Mouse (Mus musculus) heart, adult 9 months (tissue): ENCODE results near the gene Ptprk.

ENCODE experiments used
- DNase-seq, 2 experiments: peaks; one replicate each; pipeline ENCODE4 v3.0.0; 2022; ENCODE audit warnings: low spot score in 2 of 2

Ptprk gene

GRCm38 (mm10) chr10:28523992-28524735 is 449.5 kb downstream of the Ptprk start:
- DNase-seq: peak in 1 of 2 experiments; percentile 12

DNA sequence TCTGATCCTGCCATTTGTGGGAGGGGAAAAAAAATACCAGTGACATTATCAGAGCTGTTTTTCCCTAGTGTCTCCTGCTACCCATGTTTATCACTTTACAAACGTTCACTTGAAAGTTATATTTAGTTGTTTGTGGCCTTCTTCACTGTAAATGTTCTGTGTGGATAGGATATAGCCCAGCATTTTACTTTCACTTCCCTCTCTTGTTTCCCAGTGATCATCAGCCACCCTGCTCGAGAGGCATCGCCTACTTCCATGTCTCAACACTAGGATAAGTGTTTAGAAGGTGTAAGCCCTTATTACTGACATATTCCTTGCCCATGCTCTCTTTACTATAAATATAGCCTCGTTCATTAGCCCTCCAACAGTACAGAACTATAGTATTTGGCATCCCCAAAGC is 466.0 kb downstream of the Ptprk start:
- DNase-seq: no peak

GRCm38 (mm10) chr10:28542754-28543153 is 468.1 kb downstream of the Ptprk start:
- DNase-seq: no peak

- DNase-seq: no peak
Measured at GRCm38 (mm10) chr10:28550549-28550948, 475.9 kb downstream of the Ptprk start.

GRCm38 (mm10) chr10:28552068-28552467 is 477.4 kb downstream of the Ptprk start:
- DNase-seq: no peak

DNA sequence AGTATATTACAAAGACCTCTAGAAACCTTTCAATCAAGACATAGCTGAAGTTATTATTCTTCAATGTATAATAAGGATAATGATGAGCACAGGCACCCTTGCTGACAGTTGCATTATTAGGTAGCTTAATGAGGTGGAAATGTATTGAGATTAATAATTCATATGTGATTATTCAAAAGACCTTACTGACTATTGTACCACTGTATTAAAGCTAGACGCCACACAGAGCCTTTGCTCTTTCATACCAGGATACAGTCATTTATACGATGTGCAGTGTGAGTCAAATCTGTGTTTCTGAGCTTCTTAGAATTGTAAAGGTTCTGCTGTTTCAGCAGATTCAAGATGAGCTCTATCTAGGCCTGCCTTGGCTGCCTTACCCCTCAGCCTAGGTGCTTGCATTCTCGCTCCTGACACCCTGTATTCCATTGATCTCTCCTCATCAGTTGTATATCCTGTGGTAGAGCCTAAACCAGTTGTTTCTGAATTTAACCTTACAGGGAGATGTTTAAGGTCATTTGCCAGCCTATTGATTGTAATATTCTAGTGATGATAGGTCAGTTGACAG is 489.6 kb downstream of the Ptprk start:
- DNase-seq: no peak

DNA sequence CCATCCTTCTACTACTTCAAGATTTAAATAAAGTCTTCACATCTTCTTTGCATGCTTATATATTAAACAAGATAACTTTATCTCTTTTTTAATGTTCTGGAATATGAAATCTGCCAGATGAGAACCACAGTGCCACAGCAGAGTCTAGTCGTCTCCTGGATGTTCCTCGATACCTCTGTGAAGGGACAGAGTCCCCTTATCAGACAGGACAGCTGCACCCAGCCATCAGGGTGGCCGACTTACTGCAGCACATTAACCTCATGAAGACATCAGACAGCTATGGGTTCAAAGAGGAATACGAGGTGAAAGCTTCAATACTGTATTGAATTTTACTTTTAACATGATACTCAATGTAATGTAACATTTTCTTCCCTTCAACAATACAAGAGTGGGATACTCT is 491.8 kb downstream of the Ptprk start:
- no peak for DNase-seq

- no peak for DNase-seq
Measured at GRCm38 (mm10) chr10:28566828-28567227, 492.2 kb downstream of the Ptprk start.

- DNase-seq: no peak
Measured at GRCm38 (mm10) chr10:28567441-28567840, 492.8 kb downstream of the Ptprk start.

DNA sequence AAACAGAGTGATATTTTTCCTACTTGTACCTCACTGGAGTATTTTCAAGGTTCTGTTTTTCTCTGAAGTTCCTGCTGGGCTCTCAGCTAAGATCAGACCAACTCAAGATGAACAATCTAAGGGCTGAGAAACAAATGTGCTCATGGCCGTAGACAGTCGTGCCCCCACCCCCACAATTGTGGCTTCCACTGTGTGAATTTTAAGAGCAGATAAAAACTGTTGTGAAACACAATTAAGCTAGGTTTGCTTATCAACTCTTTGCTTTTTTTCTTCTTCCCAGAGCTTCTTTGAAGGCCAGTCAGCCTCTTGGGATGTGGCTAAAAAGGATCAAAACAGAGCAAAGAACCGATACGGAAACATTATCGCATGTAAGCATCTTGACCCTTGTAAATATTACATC is 493.4 kb downstream of the Ptprk start:
- no peak for DNase-seq

- DNase-seq: no peak
Measured at GRCm38 (mm10) chr10:28579596-28579995, 505.0 kb downstream of the Ptprk start.

GRCm38 (mm10) chr10:28586565-28587138 is 512.0 kb downstream of the Ptprk start:
- no peak for DNase-seq

GRCm38 (mm10) chr10:28588401-28588800 is 513.8 kb downstream of the Ptprk start:
- no peak for DNase-seq

- no peak for DNase-seq
Measured at GRCm38 (mm10) chr10:28590822-28591221, 516.2 kb downstream of the Ptprk start.

- DNase-seq: no peak
Measured at GRCm38 (mm10) chr10:28593566-28594292, 519.1 kb downstream of the Ptprk start.

- no peak for DNase-seq
Measured at GRCm38 (mm10) chr10:28596897-28597296, 522.3 kb downstream of the Ptprk start.

GRCm38 (mm10) chr10:28609136-28609535 is 534.5 kb downstream of the Ptprk start:
- no peak for DNase-seq

DNA sequence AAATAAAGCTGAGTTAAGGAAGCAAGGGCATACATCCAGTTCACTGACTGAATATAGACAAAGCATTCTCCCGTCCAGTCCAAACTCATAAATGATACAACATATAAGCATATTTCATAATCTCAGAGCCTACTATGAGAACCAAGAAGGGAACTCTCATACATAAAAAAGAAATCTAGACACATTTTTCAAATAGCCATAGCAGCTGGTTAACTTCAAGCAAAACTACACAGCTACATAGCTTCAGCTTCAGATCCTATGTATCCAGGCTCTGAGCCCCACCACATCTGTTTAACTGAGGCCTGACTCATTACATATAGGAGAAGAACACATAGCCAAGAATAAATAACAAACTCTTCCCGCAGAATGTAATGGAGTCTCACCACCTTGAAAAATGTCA is 539.8 kb downstream of the Ptprk start:
- no peak for DNase-seq

DNA sequence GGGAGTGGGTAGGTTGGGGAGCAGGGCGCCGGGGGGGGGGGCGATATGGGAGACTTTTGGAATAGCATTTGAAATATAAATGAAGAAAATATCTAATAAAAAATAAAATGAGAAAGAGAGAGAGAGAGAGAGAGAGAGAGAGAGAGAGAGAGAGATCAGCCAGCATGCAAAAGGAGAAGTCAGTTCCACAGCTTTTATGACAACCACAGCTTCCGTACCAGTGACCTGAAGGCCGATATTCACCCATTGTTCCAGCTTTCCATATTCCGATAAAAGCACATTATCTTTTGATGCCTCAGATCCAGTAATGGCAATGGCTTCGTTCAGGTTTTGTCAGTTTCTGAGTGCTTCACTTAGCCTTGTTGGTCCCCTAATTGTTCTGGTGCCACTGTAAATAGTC is 542.6 kb downstream of the Ptprk start:
- DNase-seq: no peak

DNA sequence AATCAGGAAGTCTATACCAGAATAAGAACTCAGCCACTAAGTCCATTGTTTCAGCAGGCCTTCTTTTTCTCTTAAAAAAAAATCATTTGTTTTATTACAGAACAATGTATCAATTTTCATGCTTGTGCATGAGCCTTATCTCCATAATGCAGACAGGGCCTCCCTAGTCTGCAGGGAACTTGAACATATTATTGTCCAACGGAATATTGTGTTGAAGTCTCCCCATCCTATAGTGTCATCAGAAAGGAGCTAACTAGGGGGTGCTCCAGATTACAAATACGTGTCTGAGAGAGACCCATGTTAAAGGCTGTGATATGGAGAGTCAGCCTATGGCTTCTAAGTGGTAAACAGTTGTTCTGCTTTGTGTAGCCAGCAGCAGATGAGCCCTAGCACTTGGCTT is 543.4 kb downstream of the Ptprk start:
- no peak for DNase-seq

GRCm38 (mm10) chr10:28619415-28619814 is 544.8 kb downstream of the Ptprk start:
- no peak for DNase-seq

- no peak for DNase-seq
Measured at GRCm38 (mm10) chr10:28636096-28636495, 561.5 kb downstream of the Ptprk start.

DNA sequence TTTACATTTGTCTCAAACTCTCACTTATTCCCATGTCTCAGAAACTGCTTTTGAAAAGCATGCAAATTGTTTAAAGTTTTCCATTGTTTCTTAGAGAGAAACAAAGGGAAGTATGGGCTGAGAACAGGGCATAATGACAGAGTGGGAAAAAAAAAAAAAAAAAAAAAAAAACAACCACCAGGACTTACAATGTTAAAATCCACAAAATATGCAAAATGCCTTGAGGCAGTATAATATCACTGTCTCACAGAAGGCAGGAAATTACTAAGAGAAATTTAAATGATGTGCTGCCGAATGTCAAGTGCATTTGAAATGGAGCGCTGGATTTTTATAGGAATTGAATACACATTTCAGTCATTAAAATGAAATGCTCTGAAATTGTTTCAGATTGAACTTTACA is 567.3 kb downstream of the Ptprk start:
- DNase-seq: no peak
